Mouse (Mus musculus) thymus, postnatal 14 days (tissue): ENCODE data around the gene Rps6kl1.
"Not testable (repeated sequence)": the region's sequence is repeated elsewhere in the genome, so short reads cannot be mapped to it uniquely, and the experiment has no call there.

Experiments
- DNase-seq: peaks from one replicate; pipeline ENCODE4 v3.0.0; 2021

Gene Rps6kl1

DNA sequence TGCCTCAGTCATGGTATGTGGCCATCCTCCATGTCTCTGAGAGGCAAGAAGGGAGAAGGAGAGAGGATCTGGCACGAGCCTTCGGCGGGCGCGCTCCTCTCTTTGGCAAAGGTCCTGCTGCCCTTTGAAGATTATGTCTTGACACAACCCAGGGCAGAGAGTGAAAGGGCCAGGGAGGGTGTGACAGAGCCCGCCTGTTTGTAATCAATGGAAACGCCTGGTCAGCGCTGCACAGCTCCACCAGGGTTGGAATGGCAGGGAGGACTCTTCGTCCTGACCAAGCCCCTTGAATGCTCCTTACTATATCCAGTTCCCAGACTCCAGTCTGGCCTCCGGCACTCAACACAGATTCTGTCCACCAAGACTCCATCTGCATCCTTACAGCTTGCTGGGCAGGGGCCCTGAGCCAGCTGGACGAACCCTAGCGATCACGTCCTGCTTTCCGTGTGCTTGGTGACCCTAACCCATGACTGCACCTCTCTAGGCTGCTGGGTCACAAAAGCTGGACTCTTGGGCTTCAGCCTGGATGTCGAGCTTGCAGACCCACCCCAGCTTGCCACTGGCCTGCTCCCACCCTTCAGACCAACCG lies 24.1 kb upstream of the Rps6kl1 start:
- DNase-seq, result no peak

DNA sequence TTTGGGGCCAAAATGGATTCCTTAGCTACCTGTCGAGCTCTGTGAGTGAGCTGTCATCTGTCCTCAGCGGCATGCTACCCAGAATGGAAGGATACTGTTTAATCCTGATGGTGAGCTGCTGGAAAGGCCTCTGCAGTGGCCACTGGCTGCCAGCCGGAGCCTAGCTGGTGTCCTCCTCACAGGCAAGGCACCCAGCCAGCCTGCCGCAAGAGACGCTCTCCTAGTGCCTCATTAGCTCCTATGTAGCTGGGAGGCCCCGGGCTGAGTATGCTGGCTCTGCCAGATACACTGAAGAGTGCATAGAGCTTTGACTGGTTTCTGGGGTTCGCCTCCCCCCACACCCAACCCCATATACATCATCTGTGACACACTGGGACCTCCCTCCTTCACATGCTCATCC lies 23.0 kb upstream of the Rps6kl1 start:
- no peak for DNase-seq

DNA sequence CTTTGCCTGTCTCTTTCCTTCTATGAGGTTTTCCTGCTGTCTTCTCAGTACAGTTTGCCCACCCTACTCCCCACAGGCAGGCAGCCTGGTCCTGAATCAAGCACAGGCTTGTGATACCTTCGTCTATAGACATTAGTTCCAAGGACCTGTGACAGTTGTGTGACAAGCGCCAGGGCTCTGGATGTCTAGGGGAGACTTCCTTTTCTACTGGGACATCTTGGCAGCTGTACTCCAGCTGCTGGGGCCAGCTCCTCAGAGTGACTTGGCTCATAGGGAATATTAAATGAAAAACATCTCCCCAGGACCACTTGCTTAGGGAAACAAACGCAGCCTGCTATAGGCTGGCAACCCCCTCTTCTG lies 19.9 kb upstream of the Rps6kl1 start:
- DNase-seq, result no peak

DNA sequence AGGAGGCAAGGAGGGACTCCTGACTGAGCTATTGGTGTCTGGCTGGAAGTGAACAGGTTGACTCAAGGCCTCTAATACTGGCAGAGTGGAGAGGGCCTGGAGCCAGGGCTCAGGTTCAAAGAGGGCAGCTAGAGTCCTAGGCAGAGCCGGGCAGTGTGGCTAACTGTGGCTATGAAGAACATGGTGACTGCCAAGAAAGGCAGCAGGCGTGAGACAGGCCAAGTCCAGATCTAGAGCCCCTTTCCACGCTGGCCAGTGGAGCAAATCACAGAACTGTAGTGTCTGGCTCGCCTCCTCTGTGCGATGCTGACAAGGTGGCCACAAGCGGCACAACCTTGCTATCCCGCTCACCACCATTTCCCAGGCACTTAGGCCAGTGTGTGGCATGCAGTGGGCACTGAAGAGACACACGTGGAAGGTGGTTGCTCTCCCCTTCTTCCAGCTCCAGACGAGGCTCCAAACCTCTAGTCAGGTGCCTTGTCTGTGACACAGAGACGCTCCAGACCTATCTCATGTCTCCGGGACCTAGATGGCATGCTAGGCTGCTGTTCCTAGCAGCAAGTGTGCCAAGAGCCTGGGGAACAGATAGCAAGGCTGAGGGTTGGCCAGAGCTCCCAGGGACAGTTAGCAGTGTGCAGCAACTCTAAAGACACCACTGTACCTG lies 19.4 kb upstream of the Rps6kl1 start:
- no peak for DNase-seq

DNA sequence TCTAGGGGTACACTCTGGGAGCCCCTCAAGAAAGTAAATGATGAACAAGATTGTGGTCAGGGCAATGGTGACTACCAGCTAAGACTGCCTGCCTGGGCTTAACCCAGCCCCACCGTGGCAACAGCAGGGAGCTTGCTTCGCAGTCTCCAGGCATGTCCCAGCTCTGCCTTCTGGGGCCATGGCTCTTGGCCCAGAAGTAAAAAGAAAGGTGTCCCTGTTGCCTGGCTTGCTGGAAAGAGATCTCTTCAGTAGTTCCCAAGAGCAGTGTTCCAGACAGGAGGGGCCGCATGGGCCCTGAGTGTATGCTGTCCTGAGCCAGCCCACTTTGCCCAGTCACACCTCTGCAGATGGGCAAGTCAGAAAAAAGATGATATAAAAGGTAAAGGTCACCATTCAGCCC lies 18.8 kb upstream of the Rps6kl1 start:
- no peak for DNase-seq

DNA sequence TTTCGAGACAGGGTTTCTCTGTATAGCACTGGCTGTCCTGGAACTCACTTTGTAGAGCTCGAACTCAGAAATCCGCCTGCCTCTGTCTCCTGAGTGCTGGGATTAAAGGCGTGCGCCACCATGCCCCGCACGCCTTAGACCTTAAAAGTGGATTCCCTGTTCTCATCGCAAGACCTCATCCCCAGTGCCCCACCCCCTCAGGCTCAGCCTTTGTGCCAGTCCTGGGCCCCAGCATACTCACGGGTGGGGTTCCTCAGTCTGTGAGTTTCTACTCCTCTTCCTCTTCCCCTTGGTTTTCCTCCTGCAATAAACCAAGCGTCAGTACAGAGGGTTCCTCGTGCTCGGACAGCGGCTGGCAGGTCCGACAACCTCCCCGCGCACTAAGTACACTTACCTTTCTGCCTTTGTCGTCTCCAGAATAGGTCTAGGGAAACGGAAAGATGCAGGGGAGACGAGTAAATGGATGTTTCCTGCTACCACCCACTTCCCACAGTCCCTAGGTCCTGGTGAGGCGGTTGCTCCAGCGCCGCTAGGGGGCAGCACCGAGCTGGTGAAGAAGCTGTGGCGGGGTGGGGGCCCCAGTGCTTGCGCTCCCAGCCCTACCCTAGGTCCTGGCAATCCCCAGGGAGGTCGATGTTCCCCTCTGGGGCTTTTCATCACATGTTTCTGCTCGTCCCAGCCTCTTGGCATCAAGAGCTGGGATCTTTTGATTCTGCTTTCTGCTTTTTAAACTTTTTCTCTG lies 18.2 kb upstream of the Rps6kl1 start:
- peak; percentile 94 for DNase-seq

DNA sequence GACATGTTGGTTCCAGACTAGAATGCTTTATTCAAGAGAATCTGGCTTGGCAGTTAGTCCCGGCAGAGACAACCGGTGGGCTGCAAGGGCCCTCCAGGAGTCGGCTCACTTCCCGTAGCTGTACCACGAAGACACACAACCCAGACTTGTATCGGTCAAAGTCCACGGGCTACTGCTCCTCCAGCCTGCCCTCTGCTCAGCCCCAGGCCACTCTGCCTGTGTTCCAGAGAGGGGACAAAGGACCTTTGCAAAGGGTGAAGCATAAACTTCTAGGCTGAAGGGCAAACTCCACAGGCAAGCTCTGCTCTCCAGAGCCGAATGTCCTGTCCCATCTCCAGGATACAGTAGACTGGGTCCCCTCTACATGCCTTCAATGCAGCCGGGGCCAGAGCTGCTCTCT lies 15.6 kb upstream of the Rps6kl1 start:
- no peak for DNase-seq

DNA sequence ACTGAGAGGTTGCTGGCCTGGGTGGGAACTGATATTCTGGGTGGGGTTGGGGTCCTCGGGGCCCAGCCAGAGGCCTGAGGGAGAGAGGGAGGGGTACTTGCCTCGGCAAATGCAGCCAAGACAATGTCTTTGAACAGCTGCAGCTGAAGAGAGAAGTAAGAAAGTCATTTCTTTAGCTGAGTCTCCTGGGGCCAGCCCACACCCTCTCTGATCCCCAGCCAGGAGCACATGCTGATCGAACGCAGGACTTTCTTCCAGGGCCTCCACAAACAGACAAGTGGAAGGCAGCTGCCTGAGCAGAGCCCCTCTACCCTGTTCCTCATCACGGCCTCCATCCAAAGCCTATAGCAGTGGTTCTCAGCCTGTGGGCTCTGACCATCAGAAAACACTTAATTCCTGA lies 13.9 kb upstream of the Rps6kl1 start:
- no peak for DNase-seq

DNA sequence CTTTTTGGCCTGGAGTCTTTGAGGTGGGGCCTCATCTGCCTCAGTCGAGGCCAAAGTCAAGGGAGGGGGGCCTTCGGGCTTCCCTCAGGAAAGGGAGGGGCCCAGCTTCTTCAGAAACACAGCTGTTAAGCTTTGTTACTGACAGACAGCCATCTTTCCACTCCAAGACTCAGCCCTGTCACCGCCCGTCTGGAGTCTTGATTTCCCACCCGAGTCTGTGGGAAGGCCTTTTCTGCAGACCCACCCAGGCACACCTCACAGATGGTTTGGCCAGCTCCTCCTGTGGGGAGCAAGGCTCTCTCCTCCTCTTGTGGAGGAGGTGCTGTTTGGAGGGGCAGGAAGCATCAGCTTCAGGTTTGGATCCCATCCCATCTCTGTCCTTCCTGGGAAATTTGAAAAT lies 8.5 kb upstream of the Rps6kl1 start:
- DNase-seq, result no peak

DNA sequence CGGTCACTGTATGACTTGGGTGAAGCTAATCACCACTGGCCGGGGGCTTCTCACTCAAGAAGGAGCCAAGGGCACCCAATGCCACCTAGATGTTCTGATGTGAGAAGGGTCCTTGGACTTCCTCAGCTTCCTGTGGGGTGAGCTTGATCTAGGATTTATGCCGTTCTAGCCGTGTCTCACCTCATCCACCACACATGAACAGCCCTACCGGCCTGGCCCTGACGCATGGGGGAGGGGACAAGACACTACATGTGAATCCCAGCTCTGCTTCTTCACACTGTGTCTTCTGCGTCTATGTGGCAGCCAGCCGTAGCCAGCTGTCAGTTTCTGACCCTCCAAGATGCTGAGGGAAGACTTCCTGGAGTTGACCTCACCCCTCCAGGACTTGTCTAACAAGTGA lies 7.7 kb upstream of the Rps6kl1 start:
- DNase-seq, result no peak

DNA sequence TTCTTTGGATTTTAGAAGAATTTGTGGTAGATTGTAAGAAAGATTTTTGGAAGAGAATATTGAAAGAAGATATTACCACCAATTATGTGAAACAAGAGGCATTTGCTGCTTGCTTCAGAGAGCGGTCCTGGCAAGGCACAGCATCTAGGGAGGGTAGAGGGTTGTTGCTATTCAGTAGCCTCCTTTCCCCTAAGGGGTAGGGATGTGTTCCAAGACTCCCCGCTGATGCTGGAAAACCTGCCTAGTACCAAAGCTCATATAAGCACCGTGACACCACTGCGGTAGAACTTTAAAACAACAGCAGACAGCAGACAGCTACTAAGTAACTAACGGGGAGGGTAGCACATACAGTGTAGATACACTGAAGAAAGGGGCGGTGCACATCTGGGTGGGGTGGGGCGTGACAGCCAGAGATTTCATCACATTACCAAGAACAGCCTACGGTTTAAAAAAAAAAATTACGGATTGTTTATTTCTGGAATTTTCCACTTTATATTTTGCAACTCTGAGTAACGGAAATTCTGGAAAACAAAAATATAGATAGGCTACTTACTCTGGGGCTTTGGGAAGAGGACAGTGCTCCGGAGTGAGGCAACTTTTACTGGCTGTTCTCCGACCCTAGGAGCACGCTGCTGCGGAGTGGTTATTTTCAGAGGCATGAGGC lies 6.9 kb upstream of the Rps6kl1 start:
- no peak for DNase-seq

DNA sequence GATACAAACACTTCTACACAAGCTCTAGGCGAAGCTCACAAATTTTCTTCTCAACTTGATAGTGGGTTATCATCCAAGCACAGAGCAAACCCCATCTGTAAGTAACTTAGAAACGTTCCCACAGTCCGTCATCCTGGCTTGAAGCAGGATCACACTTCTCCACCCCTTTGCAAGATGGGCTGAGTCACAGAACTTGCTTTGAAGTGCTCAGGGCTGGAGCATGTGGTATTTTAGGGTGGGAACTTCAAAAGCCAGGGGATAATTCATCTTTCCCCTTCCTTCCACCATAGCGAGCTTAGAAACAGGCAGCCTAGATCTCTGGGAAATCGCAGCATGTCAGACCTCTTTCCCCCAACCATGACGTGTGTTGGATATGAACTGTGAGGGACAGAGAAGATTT lies 5.3 kb upstream of the Rps6kl1 start:
- no peak for DNase-seq

DNA sequence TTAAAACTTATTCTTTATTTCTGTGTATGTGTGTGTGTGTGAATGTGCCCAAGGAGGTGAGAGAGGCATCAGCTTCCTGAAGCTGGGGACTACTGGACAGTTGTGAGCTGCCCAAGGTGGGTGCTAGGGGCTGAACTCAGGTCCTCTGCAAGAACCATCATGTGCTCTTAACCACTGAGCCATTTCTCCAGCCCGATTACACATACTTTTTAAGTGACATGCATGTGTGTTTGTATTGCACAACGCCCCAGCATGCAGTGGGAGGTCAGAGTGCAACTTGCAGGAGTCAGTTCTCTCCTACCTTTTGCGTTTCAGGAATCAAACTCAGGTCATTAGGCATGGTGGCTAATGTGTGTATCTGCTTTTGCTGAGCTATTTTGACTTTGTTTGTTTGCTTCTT lies 1.9 kb upstream of the Rps6kl1 start:
- DNase-seq, result no peak

DNA sequence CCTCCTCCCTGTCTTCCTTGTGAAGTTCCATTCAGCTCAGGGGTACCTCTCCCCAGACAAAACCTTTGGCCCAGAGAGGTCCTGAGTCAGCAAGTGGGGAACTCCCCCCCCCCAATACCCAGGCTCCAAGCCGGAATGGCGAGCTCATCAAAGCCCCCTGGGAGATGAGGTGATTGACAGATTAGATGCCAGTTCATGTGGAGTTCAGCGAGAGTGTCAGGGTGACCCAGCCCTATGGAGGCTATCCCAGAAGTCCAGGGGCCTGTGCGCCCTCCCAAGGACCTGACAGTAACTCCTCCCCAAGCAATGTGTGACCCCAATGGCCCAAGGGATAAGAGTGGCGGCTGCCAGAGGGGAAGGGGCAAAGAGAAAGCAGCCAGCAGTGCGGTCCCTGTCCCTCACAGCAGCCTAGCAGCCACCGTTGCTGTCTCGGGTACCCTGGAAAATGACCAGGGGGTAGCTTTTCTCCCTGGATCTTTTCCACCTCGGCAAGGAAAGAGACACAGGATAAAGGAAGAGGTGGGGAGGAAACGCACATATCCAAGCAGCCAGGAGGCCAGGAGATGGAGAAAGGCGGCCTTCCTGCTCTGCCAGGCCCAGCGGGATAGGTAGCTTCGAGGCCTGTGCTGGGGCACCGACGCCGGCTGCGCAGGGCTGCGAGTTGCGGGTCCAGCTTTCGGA lies 603 bp downstream of the Rps6kl1 start:
- DNase-seq, result no peak

DNA sequence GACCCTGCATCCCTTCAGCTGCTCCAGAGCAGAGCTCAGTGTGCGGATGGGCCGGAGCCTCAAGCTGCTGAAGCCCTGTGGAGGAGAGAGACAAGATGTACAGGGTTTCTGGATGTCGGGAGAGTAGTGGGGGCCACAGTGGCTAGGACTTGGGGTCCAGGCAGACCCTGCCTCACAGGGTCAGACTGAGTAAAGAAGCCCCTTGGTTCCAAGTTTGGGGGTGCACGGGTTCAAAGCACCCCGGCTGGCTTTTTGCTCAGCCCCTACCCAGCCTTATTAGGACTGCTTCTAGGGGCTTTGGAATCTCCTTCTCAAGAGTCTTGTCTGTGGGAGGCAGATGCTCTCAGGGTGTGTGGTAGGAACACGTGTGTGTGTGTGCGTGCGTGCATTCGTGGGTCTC lies 4.2 kb downstream of the Rps6kl1 start:
- no peak for DNase-seq

DNA sequence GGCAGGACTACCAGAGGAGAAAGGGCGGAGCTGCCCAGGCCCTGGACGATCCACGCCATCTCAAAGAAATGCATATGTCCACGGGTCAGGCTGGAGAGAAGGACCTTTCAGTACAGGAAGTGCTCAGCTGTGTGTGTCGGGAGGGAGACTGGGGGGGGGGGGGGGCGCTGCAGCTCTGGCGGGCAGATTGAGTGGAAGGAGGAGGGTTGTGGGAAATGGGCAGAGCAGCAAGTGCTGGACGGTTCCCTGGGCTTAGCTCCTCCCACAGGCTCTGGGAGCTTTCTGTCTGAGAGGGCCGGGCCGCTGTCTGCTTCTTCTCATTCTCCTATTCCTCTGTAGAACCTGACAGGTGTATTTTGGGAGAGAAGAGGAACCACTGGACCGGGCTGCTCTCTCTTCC lies 4.7 kb downstream of the Rps6kl1 start:
- DNase-seq, result no peak

DNA sequence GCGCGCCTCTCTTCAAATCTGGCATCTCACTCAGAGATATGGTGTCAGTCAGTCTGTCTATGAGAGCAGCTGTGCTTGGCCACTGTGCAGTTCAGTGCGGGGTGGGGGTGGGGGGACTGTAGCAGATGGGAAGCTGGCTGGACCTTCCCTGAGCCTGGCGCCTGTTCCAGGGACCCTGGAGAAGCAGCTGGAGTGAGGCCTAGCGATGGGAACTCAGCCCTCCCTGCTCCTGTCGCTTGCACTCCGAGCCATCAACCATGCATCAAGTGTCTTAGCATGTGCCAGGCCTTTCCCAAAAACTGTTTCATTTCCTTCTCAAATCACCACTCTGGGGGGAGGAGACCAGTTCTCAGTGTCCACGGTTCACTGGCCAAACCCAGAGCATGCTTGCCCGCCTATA lies 5.4 kb downstream of the Rps6kl1 start:
- no peak for DNase-seq

DNA sequence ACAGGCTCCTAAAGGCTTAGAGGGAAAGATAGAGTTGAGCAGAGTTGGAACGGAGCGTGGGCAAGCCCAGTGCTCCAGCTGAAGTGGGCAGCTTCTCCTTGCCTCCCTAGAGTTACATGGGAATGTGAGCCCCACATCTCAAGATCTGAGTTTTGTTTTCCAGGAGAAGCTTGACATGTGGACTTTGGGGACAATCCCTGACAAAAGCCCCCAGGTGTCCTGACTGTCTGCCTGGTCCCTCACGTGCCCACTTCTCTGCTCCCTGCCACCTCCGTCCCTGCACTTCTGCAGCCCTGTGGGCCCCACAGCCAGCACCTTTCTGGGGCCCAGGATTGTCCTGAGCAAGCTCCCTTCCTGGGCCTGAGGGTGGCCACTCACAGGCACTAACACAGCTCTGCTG lies 6.2 kb downstream of the Rps6kl1 start:
- DNase-seq, result no peak

DNA sequence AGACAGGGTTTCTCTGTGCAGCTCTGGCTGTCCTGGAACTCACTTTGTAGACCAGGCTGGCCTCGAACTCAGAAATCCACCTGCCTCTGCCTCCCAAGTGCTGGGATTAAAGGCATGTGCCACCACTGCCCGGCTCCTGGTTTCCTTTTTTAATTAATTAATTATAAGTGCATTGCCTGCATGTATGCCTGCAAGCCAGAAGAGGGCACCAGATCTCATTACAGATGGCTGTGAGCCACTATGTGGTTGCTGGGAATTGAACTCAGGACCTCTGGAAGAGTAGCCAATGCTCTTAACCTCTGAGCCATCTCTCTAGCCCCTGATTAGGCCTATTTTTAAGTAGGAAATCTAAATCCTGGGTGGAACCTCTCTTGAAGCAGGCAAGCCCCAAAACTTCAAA lies 6.8 kb downstream of the Rps6kl1 start:
- not testable (repeated sequence) for DNase-seq

DNA sequence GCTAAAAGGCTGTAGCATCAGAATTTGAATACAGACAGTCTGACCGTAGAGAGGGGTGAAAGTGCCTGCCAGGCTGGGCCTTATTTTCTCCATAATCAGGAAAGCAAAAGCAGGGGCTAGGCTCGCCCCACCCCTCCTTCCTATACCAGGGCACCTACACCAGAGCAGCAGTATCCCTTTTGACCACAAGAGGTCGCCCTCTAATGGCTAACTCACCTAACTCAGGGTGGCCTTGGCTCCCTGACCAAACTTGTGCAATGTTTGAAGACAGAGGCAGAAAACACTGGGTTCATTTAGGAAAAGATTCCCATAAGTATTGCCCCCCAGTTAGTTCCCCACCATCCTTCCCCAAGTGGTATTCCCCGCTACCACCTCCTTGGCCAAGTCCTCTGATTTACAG lies 8.3 kb downstream of the Rps6kl1 start:
- DNase-seq, result peak; percentile 86

DNA sequence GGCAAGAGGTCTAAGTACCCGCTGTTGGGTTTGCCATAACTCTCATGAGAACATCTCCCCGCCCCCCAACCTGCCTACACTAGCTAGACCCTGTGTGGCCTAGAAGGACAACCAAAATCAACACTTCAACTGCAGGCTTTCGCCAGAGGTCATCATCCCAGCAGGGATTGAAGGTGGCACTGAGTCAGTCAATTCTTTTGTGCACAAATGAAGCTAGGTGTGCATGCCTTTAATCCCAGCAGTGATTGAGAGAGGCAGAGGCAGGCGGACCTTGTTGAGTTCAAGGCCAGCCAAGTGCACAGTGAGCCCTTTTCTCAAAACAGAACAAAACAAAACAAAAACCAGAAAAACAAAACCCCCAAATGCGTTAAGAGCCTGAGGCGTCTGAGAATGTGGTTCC lies 10.0 kb downstream of the Rps6kl1 start:
- DNase-seq, result no peak

DNA sequence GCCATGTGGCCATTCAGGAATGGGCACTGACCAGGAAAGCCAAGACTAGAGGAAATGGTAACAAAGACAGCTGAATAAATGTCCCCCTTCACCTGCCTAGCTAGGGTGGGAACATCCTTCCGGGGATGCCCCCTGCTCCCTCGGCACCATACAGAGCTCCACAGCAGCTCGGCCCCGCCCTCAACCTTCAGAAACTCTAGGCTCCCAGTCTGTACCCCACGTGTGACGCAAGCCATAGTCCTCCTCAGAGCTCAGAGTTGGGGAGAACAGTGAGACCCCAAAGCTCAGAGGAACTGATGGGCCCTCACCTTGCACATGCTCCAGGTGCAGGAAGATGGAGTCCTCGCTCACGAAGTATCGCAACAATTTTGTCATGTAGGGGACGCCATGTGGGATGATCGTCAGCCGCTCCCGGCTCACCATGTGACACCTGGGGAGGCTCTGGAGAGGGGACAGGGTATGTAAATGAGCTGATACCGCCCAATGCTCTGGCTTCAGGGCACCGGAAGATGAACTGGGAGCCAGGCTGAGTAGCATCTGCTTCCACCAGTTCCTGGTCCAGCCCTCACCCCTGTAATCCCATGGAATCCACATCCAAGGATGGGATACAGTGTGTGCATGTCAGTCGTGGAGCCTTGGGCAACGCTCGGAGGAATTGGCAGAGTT lies 10.9 kb downstream of the Rps6kl1 start:
- DNase-seq, result peak; percentile 70

DNA sequence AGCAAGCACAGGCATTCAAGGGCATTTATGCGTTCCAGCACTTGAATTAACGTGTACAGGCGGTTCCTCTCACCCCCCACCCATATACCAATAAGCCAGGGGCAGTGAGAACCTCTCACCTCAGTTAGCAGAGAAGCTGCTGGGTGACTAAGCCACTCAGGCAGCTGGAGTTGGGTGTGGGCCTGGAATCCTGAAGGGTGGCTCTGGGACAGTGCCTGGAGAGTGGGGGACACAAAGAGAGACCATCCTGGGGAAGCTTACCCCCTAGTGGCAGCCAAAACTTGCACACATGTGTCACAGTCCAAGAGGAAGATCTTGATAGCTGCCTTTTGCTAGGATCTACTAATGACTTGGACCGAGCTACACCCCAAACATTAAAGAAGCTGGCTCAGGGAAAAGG lies 14.4 kb downstream of the Rps6kl1 start:
- no peak for DNase-seq
